Mouse (Mus musculus): ENCODE data around the gene Hist1h4d.
"Not testable (repeated sequence)": the region's sequence is repeated elsewhere in the genome, so short reads cannot be mapped to it uniquely, and the experiment has no call there.

The Hist1h4d gene

GRCm38 (mm10) chr13:23551146-23551834, 30.1 kb upstream of the Hist1h4d start, which contains the start of gene Hist1h4f:
Hist1h4f (minus strand) TSS chr13:23551648.
- peak; percentile 98 for DNase-seq (ENCODE audit: low read depth, low spot score)

- DNase-seq (ENCODE audit: low read depth, low spot score): no peak
Measured at GRCm38 (mm10) chr13:23551931-23552914, 29.2 kb upstream of the Hist1h4d start.

- DNase-seq (ENCODE audit: low read depth, low spot score): no peak
Measured at GRCm38 (mm10) chr13:23552962-23553361, 28.4 kb upstream of the Hist1h4d start, which contains the start of gene Hist1h1d. Hist1h1d (plus strand) TSS chr13:23553262.

DNA sequence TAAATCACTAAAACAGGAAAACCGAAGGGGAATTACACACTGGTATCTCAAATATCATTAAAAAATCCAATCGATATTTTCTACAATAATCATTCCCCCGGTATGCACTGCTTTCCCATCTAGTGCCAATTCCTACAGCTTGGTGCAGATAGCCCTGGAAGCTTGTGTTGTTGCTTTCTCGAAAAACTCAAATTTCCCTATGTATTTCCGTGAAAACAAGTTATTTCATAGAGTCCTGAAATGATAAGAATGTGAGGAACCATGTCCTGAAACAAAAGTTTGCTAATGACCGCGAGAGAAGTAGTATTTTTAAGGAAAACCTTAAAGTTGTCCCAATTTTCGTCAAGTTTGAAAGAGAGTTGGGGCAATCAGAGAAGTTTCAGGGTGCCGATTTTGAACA, 27.0 kb upstream of the Hist1h4d start:
- DNase-seq (ENCODE audit: low read depth, low spot score): peak; percentile 46

DNA sequence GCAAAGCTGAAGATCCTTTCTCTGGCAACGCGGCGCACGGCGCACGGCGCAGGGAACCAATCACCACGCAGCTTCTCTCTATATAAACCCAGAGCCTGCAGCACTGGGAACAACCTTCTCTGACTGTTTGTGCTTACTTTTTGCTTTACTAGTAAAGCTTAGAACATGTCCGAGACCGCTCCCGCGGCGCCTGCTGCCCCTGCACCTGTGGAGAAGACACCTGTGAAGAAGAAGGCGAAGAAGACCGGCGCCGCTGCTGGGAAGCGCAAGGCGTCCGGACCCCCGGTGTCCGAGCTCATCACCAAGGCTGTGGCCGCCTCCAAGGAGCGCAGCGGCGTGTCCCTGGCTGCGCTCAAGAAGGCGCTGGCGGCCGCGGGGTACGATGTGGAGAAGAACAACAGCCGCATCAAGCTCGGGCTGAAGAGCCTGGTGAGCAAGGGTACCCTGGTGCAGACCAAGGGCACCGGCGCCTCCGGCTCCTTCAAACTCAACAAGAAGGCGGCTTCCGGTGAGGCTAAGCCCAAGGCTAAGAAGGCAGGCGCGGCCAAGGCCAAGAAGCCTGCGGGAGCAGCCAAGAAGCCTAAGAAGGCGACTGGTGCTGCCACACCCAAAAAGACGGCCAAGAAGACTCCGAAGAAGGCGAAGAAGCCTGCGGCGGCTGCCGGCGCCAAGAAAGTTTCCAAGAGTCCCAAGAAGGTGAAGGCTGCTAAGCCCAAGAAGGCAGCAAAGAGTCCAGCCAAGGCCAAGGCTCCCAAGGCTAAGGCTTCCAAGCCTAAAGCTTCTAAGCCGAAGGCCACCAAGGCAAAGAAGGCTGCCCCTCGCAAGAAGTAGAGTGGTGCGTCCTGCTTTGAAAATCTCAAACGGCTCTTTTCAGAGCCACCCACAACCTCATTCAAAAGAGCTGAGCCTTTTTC, 26.2 kb upstream of the Hist1h4d start:
- peak; percentile 93 for DNase-seq (ENCODE audit: low read depth, low spot score)

- DNase-seq (ENCODE audit: low read depth, low spot score): peak; percentile 96
Measured at GRCm38 (mm10) chr13:23555839-23556416, 25.5 kb upstream of the Hist1h4d start.

GRCm38 (mm10) chr13:23556906-23557305, 24.5 kb upstream of the Hist1h4d start:
- no peak for DNase-seq (ENCODE audit: low read depth, low spot score)

GRCm38 (mm10) chr13:23560699-23561098, 20.7 kb upstream of the Hist1h4d start:
- DNase-seq (ENCODE audit: low read depth, low spot score): not testable (repeated sequence)

DNA sequence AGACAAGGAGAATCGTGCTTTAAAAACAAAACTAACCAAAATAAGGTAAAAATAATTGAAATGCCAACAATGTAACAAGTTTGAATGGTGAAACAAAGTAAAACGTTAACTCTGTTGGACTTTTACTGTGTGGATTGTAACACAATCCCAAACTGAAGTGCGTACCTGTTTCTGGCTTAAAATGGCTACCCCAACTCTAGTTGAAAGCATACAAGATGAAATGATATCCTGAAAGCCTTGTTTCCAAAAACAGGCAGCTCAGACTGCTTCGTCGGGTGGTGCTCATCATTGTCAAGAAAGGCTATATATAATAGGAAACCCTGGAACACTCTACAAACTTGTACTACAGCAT, 19.9 kb upstream of the Hist1h4d start:
- DNase-seq (ENCODE audit: low read depth, low spot score): not testable (repeated sequence)

GRCm38 (mm10) chr13:23561883-23562659, 19.3 kb upstream of the Hist1h4d start, which contains the start of gene Hist1h3e:
Hist1h3e (minus strand) TSS chr13:23562369.
- DNase-seq (ENCODE audit: low read depth, low spot score): peak; percentile 96

- peak; percentile 90 for DNase-seq (ENCODE audit: low read depth, low spot score)
Measured at GRCm38 (mm10) chr13:23562699-23563462, 18.5 kb upstream of the Hist1h4d start.

DNA sequence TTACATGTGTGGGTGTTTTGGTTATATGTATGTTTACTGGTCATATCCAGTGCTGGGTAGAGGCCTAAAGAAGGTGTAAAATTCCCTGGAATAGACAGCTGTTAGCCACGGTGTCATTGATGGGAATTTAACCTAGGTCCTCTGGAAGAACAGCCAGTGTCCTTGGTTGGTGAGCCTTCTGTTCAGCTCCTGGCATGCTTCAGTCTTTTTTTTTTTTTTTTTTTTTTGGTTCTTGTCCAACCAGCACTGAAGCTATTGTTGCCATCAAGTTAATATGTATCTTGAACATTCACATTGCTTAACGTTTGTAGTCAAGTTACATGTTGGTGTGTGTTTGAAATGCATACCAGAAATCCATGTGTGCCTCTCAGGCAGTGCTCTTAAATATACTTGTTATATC, 16.9 kb upstream of the Hist1h4d start:
- peak; percentile 63 for DNase-seq (ENCODE audit: low read depth, low spot score)

- DNase-seq (ENCODE audit: low read depth, low spot score): peak; percentile 61
Measured at GRCm38 (mm10) chr13:23570261-23571021, 11.0 kb upstream of the Hist1h4d start.

GRCm38 (mm10) chr13:23571022-23571503, 10.3 kb upstream of the Hist1h4d start, which contains the start of the genes Hist1h2ae and Hist1h2bg:
Hist1h2ae (minus strand) TSS chr13:23571220.
Hist1h2bg (plus strand) TSS chr13:23571396.
- peak; percentile 96 for DNase-seq (ENCODE audit: low read depth, low spot score)

DNA sequence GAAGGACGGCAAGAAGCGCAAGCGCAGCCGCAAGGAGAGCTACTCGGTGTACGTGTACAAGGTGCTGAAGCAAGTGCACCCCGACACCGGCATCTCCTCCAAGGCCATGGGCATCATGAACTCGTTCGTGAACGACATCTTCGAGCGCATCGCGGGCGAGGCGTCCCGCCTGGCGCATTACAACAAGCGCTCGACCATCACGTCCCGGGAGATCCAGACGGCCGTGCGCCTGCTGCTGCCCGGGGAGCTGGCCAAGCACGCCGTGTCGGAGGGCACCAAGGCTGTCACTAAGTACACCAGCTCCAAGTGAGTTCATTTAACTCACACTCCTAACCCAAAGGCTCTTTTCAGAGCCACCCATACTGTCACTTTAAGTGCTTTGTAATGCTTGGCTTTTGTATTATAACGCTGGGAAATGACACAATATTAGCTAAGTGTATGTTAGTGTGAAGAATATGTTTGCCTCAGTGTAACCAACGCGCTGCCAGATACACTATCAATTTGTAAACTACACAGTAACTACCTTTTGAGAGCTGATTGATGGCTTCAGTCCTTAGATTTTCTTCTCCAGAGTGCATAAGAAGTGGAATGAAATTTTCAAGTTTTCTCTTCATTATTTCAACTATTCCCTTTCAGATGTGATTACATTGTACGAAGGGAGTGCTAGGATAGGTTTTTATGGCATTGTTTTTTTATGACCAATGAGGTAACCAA, 9.7 kb upstream of the Hist1h4d start:
- DNase-seq (ENCODE audit: low read depth, low spot score): peak; percentile 57

- DNase-seq (ENCODE audit: low read depth, low spot score): peak; percentile 57
Measured at GRCm38 (mm10) chr13:23572218-23573033, 9.0 kb upstream of the Hist1h4d start.
